Mouse (Mus musculus) testis, adult 2 months (tissue): ENCODE measurements around the gene Tusc2.
A peak's percentile ranks its signal among the peaks of the same experiment; 100 is the strongest.

Source experiments
- CTCF ChIP-seq: fragments of 200-500 bp; IDR thresholded peaks from 2 replicates; pipeline ENCODE4 v1.5.1; 2012; ENCODE audit warnings: low read depth, mild to moderate bottlenecking, inconsistent platforms, low read length, moderate library complexity; ENCODE audit not compliant: control insufficient read depth, insufficient read depth, insufficient replicate concordance
- POLR2A ChIP-seq: fragments of 200-500 bp; IDR thresholded peaks from 2 replicates; pipeline ENCODE4 v1.6.1; 2012; ENCODE audit warnings: low read depth, mild to moderate bottlenecking, inconsistent platforms, low read length, moderate library complexity; ENCODE audit not compliant: control insufficient read depth

DNA sequence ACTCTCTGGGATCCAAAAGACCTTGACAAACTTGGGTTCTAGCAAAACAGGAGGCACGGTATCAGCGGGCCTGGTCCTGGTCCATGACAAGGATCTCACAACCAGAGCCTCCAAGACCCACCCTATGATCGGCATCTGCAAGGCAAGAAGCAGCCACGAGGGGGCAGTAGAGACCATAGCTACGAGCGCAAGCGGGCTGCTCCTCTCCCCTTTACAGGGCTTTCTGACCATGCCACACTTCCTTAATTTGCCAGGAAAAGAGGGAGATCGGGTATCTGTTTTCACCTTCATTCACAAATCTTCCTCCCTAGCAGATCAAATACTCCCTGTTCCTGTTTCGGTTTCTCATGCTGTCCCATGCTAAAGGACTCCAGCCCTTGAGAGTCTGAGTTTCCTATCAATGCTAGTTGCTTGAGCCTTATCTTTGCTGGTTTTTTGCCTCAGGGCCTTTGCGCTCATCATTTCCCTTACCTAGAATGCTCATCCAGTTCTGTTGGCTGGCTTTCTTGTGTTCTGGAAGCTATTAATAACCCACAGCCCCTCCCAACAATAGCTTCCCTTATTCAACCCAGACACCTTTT is 39.1 kb downstream of the Tusc2 start:
- no peak for TF ChIP-seq POLR2A
- peak; percentile 97 for TF ChIP-seq CTCF
